Mouse (Mus musculus): Measurements from ENCODE around the gene Zcchc2.

DNA sequence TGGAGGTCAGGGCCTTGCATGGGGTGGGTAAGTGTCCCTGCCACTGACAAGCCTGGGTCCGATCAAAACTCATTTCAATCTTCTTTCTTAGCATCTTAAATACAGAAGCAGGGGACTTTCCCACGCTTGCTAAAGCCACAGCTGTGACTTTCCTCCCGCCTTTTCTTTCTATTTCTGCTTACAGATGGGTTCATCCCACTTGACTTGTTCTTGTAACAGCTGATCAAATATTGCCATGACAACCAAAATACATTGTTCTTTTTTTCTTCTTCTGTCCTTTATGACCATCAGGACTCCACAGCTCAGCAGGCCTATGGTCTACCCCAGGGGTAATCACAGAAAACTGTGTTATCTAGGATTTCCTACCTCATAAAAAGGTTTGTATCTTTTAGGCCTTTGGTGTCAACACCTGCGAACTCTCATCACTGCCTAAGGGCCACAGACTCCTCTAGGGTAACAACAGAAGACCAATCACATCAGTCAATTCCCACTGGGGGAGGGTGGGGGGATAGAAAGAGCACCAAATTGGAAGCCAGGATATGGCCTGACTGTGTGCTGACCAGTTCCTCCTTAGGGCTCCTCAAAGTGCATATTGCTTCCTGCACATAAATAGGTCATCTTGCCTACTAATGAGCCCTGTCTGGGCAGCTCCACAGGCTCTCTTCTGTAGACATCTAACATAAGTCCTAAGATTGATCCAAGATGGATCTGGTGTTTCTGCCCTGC, 71.1 kb downstream of the Zcchc2 start:
- TF ChIP-seq CTCF (IDR thresholded peaks at IDR 0.05): no peak
- no peak for TF ChIP-seq EP300 (IDR thresholded peaks at IDR 0.05)

All from lung, postnatal 0 days (tissue).